Mouse (Mus musculus): ENCODE results near the gene Uck1. TPM values are rescaled to one million over a fixed set of nuclear protein-coding genes. Genes with fewer than 3 reads are reported as not detected.
"Not testable (repeated sequence)": the region's sequence is repeated elsewhere in the genome, so short reads cannot be mapped to it uniquely, and the experiment has no call there.

Gene Uck1
- polyA plus RNA-seq, 1 experiment from 2014 or later, result 57.7 TPM

DNA sequence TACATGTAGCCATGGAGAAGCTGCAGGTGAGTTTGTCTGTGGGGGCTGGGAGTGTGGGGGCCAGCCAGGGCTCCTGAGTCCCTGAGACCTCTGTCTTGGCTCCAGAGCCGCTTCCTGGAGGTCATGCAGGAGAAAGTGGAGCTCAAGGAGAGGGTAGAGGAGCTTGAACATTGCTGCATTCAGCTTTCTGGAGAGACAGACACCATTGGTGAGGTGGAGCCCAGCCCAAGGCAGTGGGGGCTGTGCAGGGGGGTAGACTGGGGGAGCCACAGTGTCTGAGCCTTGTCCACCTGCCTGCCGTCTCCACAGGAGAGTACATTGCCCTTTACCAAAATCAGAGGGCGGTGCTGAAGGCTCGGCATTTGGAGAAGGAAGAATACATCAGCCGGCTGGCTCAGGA, 45.7 kb upstream of the Uck1 start:
- H3K36me3 ChIP-seq (ENCODE audit: insufficient read depth, low read length), result peaks cover 54% of the 10 kb centered on the region
- TF ChIP-seq CTCF (IDR thresholded peaks at IDR 0.05) (no peak), EP300 (IDR thresholded peaks at IDR 0.05) (no peak)
- 94% methylated on average over 5 of the region's 5 CpGs for WGBS
- no peaks in the 10 kb centered on the region for H3K27me3 ChIP-seq (replicated peaks; ENCODE audit: insufficient read depth, low read length)
- H3K9me3 ChIP-seq (ENCODE audit: low read length), result no peaks in the 10 kb centered on the region
- no peak for DNase-seq (ENCODE audit: low spot score)
- H3K27ac ChIP-seq (ENCODE audit: low read length), result no peak overlapping the region
- H3K4me2 ChIP-seq (replicated peaks; ENCODE audit: low read depth, low read length), result no peak overlapping the region
- no peak for ATAC-seq
- no peak overlapping the region for H3K9ac ChIP-seq (replicated peaks; ENCODE audit: low read depth)
- H3K4me1 ChIP-seq (ENCODE audit: insufficient read depth, low read depth, low read length), result no peaks in the 10 kb centered on the region
- H3K4me3 ChIP-seq (ENCODE audit: low read depth, low read length), result no peak overlapping the region

GRCm38 (mm10) chr2:32304145-32304832, 44.3 kb upstream of the Uck1 start:
- H3K27me3 ChIP-seq (replicated peaks; ENCODE audit: insufficient read depth, low read length), result no peaks in the 10 kb centered on the region
- DNase-seq (ENCODE audit: low spot score) (no peak), ATAC-seq (peak; percentile 68)
- no peaks in the 10 kb centered on the region for H3K9me3 ChIP-seq (ENCODE audit: low read length)
- H3K36me3 ChIP-seq (ENCODE audit: insufficient read depth, low read length), result peaks cover 60% of the 10 kb centered on the region
- TF ChIP-seq CTCF (IDR thresholded peaks at IDR 0.05) (peak; percentile 86), EP300 (IDR thresholded peaks at IDR 0.05) (no peak)
- no peaks in the 10 kb centered on the region for H3K4me1 ChIP-seq (ENCODE audit: insufficient read depth, low read depth, low read length)
- 56% methylated on average over 8 of the region's 8 CpGs for WGBS
- no peak overlapping the region for H3K27ac ChIP-seq (ENCODE audit: low read length)
- no peak overlapping the region for H3K4me2 ChIP-seq (replicated peaks; ENCODE audit: low read depth, low read length)
- no peak overlapping the region for H3K4me3 ChIP-seq (ENCODE audit: low read depth, low read length)
- no peak overlapping the region for H3K9ac ChIP-seq (replicated peaks; ENCODE audit: low read depth)

- Histone ChIP-seq H3K36me3 (ENCODE audit: insufficient read depth, low read length) (peaks cover 72% of the 10 kb centered on the region), H3K27ac (ENCODE audit: low read length) (no peak overlapping the region), H3K4me3 (ENCODE audit: low read depth, low read length) (no peak overlapping the region), H3K27me3 (replicated peaks; ENCODE audit: insufficient read depth, low read length) (no peaks in the 10 kb centered on the region), H3K9me3 (ENCODE audit: low read length) (no peaks in the 10 kb centered on the region), H3K4me2 (replicated peaks; ENCODE audit: low read depth, low read length) (no peak overlapping the region), H3K9ac (replicated peaks; ENCODE audit: low read depth) (no peak overlapping the region), H3K4me1 (ENCODE audit: insufficient read depth, low read depth, low read length) (no peaks in the 10 kb centered on the region)
- 92% methylated on average over 10 of the region's 10 CpGs for WGBS
- no peak for ATAC-seq
- no peak for TF ChIP-seq EP300 (IDR thresholded peaks at IDR 0.05)
- TF ChIP-seq CTCF (IDR thresholded peaks at IDR 0.05), result peak; percentile 43
- no peak for DNase-seq (ENCODE audit: low spot score)
Observed at GRCm38 (mm10) chr2:32302952-32303351, 43.0 kb upstream of the Uck1 start.

DNA sequence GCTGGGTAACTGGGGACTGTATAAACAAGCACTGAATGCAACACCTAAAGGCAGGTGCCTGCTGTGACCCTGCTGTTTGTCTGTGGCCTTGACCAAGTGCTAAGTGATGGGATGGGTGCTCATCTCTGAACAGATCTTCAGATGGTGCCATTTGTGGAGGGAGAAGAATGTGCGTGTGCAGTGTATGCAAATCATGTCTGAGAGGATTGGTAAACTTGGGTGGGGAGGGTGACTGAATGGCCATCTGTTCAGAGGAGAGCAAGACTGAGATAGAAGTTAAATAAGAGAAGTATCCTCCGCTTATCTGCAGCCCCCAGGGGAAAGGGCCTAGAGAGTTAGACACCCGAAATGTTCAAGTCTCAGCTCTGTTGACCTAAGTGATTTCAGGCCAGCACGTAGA, 39.5 kb upstream of the Uck1 start:
- WGBS, result 81% methylated on average over 4 of the region's 4 CpGs
- DNase-seq (ENCODE audit: low spot score) (no peak), ATAC-seq (no peak)
- Histone ChIP-seq H3K4me2 (replicated peaks; ENCODE audit: low read depth, low read length) (no peak overlapping the region), H3K4me3 (ENCODE audit: low read depth, low read length) (no peak overlapping the region), H3K27me3 (replicated peaks; ENCODE audit: insufficient read depth, low read length) (no peaks in the 10 kb centered on the region), H3K27ac (ENCODE audit: low read length) (no peak overlapping the region), H3K36me3 (ENCODE audit: insufficient read depth, low read length) (peaks cover 52% of the 10 kb centered on the region), H3K9me3 (ENCODE audit: low read length) (no peaks in the 10 kb centered on the region), H3K4me1 (ENCODE audit: insufficient read depth, low read depth, low read length) (no peaks in the 10 kb centered on the region), H3K9ac (replicated peaks; ENCODE audit: low read depth) (no peak overlapping the region)
- TF ChIP-seq CTCF (IDR thresholded peaks at IDR 0.05) (no peak), EP300 (IDR thresholded peaks at IDR 0.05) (no peak)

GRCm38 (mm10) chr2:32295842-32296241, 35.9 kb upstream of the Uck1 start:
- not testable (repeated sequence) for H3K27ac ChIP-seq (ENCODE audit: low read length); H3K4me2 ChIP-seq (replicated peaks; ENCODE audit: low read depth, low read length); DNase-seq (ENCODE audit: low spot score); H3K27me3 ChIP-seq (replicated peaks; ENCODE audit: insufficient read depth, low read length); H3K9me3 ChIP-seq (ENCODE audit: low read length); H3K9ac ChIP-seq (replicated peaks; ENCODE audit: low read depth); H3K4me1 ChIP-seq (ENCODE audit: insufficient read depth, low read depth, low read length); ATAC-seq; H3K4me3 ChIP-seq (ENCODE audit: low read depth, low read length)
- peaks cover 29% of the 10 kb centered on the region for H3K36me3 ChIP-seq (ENCODE audit: insufficient read depth, low read length)
- WGBS, result 84% methylated on average over 2 of the region's 2 CpGs

DNA sequence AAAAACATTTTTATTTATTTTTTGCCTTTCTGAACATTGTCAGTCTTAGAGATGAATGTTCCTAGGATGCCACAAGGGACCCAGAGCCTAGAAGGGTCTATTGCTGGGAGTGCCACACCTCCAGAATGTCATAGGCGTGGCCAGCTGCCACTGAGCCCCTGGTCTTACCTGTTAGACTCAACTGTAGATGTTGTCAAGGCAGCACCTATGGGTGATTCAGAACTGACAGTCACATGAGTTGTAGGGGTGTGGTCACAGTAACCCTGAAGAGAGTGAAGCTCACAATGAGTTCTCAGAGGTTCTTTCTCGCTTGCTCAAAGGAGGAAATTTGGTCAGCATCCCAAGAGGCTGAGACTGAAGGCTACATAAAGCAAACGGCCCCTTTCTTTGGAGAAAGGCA, 35.3 kb upstream of the Uck1 start:
- peaks cover 26% of the 10 kb centered on the region for H3K36me3 ChIP-seq (ENCODE audit: insufficient read depth, low read length)
- ATAC-seq, result 0 out of 2 replicates have a peak, but pooled peaks have one; percentile 30
- DNase-seq (ENCODE audit: low spot score), result no peak
- no peaks in the 10 kb centered on the region for H3K9me3 ChIP-seq (ENCODE audit: low read length)
- no peak overlapping the region for H3K4me2 ChIP-seq (replicated peaks; ENCODE audit: low read depth, low read length)
- WGBS, result 78% methylated on average over 3 of the region's 3 CpGs
- no peak overlapping the region for H3K9ac ChIP-seq (replicated peaks; ENCODE audit: low read depth)
- no peak overlapping the region for H3K27ac ChIP-seq (ENCODE audit: low read length)
- H3K4me3 ChIP-seq (ENCODE audit: low read depth, low read length), result no peak overlapping the region
- H3K27me3 ChIP-seq (replicated peaks; ENCODE audit: insufficient read depth, low read length), result no peaks in the 10 kb centered on the region
- TF ChIP-seq EP300 (IDR thresholded peaks at IDR 0.05), result no peak
- no peak for TF ChIP-seq CTCF (IDR thresholded peaks at IDR 0.05)
- H3K4me1 ChIP-seq (ENCODE audit: insufficient read depth, low read depth, low read length), result no peaks in the 10 kb centered on the region

All from lung, postnatal 0 days (tissue).